Mouse (Mus musculus) gastrocnemius, adult 8-10 months (tissue): Measurements from ENCODE around the gene Nmnat1. TPM values are rescaled to one million over a fixed set of nuclear protein-coding genes. Genes with fewer than 3 reads are reported as not detected.
A peak's percentile ranks its signal among the peaks of the same experiment; 100 is the strongest.
"Not testable (repeated sequence)": the region's sequence is repeated elsewhere in the genome, so short reads cannot be mapped to it uniquely, and the experiment has no call there.

ENCODE experiments used
- DNase-seq, 2 experiments: peaks; one replicate each; pipeline ENCODE4 v3.0.0; 2022; ENCODE audit warnings: low spot score in 2 of 2
- total RNA-seq, 4 experiments: library from RNA; stranded (reverse); gene quantifications; 2 replicates each; pipeline ENCODE4 v1.2.4; 2022

Gene Nmnat1
- total RNA-seq, 4 experiments from 2014 or later: 29.8 to 34.8 (median 30.9) TPM

DNA sequence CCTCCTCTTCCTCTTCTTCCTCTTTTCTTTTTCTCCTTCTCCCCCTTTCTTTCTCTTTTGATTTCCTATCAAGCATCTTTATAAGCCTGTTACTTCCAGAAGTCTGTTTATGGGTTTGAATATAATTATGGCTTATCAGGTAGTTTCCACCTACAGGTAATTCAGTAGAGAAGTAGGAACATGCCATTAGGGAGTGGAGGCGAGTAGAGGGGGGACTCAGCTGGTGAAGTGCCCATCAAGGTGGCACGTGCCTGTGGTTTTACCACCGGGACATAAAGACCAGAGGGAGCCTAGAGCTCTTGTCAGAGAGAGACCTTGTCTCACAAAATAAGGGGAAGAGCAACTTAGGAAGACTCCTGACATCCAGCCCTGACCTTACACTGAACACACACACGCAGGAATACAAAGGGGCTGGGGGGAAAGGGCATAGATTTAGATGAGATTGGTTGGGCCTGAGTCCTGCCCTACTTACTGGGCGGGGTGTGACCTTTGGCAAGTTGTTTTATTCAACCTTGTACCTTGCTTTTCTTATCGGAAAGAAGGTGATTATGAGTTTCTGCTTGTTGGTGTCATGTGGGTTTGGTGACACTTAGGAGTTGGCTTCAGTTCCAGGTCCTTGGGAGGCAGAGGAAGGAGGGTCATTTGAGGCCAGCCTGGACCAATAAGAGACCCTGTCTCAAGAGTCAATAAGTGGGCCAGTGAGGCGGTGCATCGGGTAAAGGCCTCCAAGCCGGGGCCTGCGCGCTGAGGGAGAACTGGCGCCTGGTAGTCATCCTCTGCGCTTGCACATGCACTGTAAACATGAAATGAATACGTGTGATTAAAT lies 4.6 kb upstream of the Nmnat1 start:
- DNase-seq: no peak

GRCm38 (mm10) chr4:149487729-149488128 lies 2.7 kb upstream of the Nmnat1 start:
- no peak for DNase-seq

DNA sequence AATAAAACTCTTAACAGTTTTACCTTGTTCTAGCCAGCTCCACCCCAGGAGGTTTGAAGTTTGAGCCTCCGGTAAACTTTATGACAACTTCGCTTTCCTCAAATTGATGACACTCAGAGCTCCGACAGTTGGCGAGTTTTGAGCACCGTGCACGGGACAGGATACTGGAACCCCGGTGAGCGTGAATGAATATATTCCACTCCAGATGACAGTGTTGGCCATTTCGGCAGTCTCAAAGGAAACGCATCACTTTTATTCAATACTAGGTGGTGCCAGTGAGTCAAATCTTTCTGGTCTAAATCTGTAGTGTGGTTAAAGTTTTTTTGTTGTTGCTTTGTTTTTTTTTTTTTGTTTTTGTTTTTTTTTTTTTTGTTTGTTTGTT lies 814 bp upstream of the Nmnat1 start:
- DNase-seq: no peak

DNA sequence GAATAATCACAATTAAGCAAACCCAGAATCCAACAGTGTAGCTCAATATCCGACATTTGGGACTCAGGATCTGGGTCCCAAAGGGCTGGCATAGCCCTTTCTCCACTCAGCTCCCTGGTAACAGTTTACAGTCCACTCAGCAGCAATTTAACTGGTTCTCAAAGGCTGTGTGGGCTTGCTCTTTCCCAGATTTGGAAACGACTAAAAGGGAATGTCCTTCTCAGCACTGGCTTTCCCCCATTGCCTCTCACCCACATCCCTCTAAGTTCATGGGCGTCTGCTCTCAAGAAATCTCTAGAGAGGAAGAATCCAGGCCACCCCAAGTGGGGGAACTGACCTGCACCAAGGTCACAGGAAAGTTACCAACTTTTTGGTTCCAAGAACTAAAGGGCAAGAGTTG lies 436 bp downstream of the Nmnat1 start:
- DNase-seq: peak in 1 of 2 experiments; percentile 9

GRCm38 (mm10) chr4:149477078-149477477 lies 7.9 kb downstream of the Nmnat1 start, which contains the start of gene Tmem274:
TSS of gene Tmem274 (plus strand) at chr4:149477378.
- DNase-seq: no peak

GRCm38 (mm10) chr4:149475096-149475495 lies 9.9 kb downstream of the Nmnat1 start:
- DNase-seq: no peak

GRCm38 (mm10) chr4:149469557-149469956 lies 15.4 kb downstream of the Nmnat1 start:
- DNase-seq: no peak

GRCm38 (mm10) chr4:149463435-149463950 lies 21.5 kb downstream of the Nmnat1 start:
- DNase-seq: no peak

DNA sequence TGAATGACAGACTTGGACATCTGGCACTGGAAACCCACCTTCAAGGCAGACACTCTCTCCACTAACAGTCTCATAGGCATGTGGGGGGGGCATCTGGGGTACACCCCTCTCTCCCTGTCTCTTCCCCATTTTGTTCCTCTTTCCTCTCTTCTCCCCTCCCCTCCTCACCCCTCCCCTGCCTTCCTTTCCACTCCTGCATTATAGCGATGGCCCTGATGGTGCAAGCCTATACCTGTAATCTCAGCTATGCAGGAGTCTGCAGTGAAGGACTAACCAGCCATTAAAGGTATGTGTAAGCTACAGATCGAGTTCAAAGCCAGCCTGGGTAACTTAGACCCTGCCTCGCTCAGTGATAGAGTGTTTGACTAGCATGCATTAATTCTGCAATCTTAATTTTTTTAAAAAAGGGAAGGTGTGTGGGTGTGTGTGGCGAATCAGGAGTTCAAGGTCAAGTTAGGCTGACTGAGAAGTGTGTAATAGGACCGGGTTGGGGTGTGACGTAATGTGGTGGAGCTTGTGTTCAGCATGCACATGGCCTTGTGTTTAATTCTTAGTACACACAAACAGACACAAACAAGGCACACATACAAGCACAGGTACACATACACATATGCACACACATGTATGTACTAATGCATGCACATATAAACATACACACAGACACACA lies 22.6 kb downstream of the Nmnat1 start:
- no peak for DNase-seq

DNA sequence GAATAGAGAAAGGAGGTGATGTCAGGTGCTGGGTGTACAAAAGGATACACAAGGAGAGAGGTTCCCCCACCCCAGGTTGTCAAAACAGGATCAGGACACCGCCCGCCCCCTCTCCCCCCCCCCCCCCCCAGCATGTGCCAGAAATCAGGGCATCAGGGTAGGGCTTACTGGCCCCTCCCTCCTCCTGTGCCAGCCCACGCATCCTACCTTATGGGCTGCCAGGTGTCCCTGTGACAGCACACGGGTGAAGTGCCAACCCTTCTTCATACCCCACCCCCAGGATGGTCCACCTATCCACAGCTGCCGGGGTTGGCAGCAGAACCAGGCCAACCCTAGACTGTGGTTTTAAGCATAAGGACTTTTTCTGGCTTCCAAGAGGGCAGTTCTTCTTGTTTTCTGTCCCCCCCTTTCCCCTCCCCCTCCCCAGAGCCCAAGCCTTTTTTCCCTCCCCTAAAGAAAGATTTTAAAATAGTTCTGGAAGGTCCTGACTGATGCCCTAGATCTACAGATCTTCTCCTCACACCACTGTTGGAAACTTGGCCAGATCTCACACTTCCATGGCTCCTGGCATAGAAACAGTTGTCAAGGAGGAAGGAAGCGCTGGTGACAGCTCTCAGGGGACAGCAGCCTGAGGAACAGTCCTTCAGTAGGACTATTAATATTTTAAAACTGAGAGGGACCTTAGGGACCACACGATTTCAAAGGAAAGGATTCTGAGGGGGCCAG lies 23.3 kb downstream of the Nmnat1 start:
- no peak for DNase-seq

DNA sequence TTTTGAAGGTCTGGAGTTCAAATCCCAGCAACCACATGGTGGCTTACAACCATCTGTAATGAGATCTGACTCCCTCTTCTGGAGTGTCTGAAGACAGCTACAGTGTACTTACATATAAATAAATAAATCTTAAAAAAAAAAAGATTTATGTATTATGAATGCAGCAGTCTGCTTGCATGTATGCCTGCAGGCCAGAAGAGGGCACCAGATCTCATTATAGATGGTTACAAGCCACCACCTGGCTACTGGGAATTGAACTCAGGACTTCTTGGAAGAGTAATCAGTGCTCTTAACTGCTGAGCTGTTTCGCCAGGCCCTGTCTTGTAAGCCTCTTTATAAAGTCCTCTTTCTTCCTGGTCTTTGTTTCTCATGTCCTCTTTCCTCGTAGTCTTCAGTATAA lies 24.5 kb downstream of the Nmnat1 start:
- DNase-seq: not testable (repeated sequence)

GRCm38 (mm10) chr4:149459425-149459824 lies 25.6 kb downstream of the Nmnat1 start:
- no peak for DNase-seq

GRCm38 (mm10) chr4:149458526-149458925 lies 26.5 kb downstream of the Nmnat1 start:
- DNase-seq: no peak

DNA sequence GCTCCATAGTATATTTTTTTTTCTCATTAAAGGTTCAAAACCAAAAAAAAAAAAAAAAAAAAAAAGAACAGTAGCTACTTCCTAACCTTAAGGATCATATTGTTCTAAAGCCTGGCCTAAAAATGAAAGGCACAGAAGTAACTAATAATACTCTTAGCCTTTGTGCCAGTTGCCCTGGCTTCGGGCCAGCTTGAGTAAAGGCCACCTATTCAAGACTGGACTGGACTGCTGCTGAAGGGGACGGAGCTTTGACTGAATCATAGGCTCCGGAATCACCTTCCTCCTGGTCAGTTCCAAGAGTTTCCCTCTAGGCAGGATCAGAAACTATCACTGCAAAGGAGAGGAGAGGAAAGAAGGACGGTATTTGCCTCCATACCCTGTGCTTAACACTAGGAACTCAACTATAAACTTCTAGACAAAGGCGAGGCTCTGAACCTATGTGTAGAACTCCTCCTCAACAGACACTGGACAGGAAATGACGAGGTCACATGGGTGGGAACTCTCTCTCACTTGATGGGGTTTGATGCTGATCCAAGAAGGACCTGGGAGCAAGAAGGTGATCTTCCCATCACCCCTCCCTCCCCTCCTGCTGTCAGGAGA lies 27.1 kb downstream of the Nmnat1 start:
- DNase-seq: peak in 1 of 2 experiments; percentile 26

DNA sequence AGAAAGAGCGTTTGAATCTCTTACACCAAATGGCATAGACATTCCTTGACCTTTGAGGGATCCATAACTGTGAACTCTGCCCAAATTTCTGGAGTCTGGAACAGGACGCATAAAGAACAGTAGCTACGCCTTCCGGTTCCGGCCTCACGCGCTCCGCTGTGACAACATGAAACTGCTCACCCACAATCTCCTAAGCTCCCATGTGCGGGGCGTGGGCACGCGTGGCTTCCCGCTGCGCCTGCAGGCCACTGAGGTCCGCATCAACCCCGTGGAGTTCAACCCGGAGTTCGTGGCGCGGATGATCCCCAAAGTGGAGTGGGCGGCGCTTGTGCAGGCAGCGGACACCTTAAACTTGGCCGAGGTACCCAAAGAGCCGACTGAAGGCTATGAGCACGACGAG lies 27.8 kb downstream of the Nmnat1 start:
- not testable (repeated sequence) for DNase-seq

- no peak for DNase-seq
These were observed 30.1 kb downstream of the Nmnat1 start, which contains the start of gene Rbp7 for GRCm38 (mm10) chr4:149454879-149455278. TSS of gene Rbp7 (minus strand) at chr4:149454978.

- no peak for DNase-seq
These were observed 30.7 kb downstream of the Nmnat1 start for GRCm38 (mm10) chr4:149454263-149454662.

GRCm38 (mm10) chr4:149453656-149454055 lies 31.3 kb downstream of the Nmnat1 start:
- DNase-seq: no peak

DNA sequence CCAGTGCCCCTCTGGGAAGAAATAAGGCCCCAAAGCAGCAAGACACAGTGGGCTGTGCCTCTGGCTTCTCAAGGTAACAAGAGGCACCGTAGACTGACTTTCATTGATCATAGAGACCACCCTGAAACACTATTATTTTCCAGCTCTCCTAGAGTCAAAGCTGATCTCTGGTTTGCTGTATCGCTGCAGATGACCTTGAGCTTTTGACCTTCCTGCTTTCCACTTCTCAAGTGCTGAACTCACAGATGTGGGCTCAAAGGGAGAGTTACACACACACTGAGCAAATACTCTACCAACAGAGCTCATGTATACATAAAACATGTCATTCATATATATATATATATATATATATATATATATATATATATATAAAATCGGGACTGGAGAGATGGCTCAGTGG lies 34.4 kb downstream of the Nmnat1 start:
- DNase-seq: no peak

GRCm38 (mm10) chr4:149446309-149446708 lies 38.7 kb downstream of the Nmnat1 start:
- no peak for DNase-seq

DNA sequence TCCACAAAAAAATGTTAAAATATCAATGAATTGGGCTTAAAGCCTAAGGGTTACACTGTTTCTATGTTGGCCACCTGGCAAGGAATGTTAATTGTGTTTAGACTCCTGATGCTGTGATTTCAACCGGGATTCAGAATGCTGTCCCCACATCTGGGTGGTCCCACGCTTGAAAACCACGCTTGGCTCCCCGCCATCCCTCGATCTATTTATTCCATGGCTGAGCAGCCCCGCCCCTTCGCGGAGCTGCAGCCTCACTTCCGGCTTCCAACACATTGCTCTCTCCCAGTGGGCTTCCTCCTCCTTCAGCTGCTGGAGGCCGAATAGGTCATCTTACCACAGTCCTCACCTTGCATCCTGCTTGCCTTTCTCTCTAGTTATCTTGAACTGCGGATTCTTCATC lies 39.1 kb downstream of the Nmnat1 start:
- peak in 1 of 2 experiments; percentile 20 for DNase-seq
